Mouse (Mus musculus): Measurements from ENCODE around the gene Spen.

DNA sequence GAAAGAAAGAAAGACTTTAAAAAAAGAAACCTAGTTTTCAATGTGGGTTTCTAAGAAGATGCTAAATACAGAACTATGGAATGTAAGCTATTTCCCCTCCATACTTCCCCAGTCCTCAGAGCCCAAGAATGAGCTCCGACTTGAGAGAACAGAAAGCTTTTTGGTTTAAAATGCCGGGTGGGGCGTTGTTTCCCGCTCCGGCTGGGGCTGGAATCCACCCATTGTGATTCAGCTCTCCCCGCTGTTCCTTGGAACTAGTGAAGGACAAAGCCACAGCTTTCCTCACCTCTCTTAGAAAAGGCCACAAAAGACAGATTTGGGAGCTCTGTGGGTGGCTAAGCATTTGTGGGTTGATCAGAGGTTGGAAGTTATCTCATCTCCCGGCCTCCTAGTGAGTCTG is 26.9 kb upstream of the Spen start:
- TF ChIP-seq CTCF (IDR thresholded peaks at IDR 0.05; ENCODE audit: borderline replicate concordance, control insufficient read depth, extremely low read depth, insufficient read depth, low read length, poor library complexity): no peak
- no peak for TF ChIP-seq POLR2A (IDR thresholded peaks at IDR 0.05; ENCODE audit: control insufficient read depth, extremely low read depth, insufficient read depth, low read length, poor library complexity)

All from thymus, adult 2 months (tissue).